Mouse (Mus musculus) small intestine, adult 2 months (tissue): ENCODE measurements around the gene Dpf3.

Experiments
- CTCF ChIP-seq: fragments of 200-500 bp; IDR thresholded peaks from 2 replicates; pipeline ENCODE4 v1.5.1; 2012; ENCODE audit warnings: low read depth, mild to moderate bottlenecking, control low read depth, inconsistent platforms, low read length, moderate library complexity, mixed read lengths; ENCODE audit not compliant: insufficient replicate concordance, insufficient read length; ENCODE audit errors: extremely low read depth
- POLR2A ChIP-seq: fragments of 200-500 bp; IDR thresholded peaks from 2 replicates; pipeline ENCODE4 v1.6.1; 2012; ENCODE audit warnings: low read depth, mild to moderate bottlenecking, control low read depth, inconsistent platforms, low read length, moderate library complexity

- TF ChIP-seq POLR2A (no peak), CTCF (no peak)
Measured at GRCm38 (mm10) chr12:83208841-83209240, 278.7 kb downstream of the Dpf3 start.
